Comparison of ENCODE assay signal across 9 mouse cellular contexts in the genomic region with DNA sequence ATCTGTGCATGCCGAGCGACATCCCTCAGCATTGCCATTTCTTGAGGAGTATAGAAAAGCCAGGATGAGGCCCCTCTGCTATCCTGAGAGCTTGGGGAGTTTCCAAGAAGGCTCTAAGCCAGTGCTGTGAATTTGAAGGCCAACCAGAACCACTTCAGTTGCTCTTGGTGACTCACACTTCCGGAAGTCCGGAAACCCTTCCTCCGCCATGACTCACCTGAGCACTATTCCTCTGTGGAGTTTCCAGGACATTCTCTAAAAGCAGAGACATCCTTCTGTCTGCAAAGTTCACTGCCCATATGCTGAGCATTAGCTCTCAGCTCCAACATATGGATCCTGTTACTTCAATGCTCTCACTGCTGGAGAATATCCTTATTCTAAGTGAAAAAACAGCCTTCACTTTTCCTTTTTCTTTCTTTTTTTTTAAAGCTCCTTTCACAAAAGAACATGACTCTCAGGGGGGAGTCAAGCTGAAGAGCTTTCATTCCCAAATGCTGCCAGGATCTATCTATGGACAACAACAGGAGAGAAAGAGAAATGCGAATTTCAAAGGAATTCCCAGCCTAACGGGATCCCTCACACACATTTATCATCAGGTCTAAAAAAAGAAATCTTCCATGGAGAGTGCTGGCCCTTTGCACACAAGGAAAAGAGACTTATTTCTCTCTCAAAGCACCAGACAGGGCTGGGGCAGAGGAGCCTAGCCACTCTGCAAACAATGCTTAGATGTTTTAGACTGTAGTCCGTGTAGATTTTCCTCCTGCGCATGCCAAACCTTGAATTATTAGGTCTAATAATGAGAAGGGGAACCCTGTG.
DNase-seq lines count a peak whose midpoint lies in the region; ATAC-seq and TF ChIP-seq lines count a peak whose summit lies in the region.
"Had no signal": no experiment of that assay in that cellular context is flagged by ENCODE, and none has a peak within 500 bp of the region (broad histone marks: within the 10 kb centered on the region; RNA-seq: fewer than 3 reads in every experiment).

No protein-coding gene starts in this region.

- peak overlapping the region; percentile 4; the same call in 1 of the 2 replicates for H3K4me2 ChIP-seq in heart, embryonic 11.5 days
- H3K4me2 ChIP-seq in hindbrain, embryonic 14.5 days (replicated peaks): no peak overlapping the region

- no peak for TF ChIP-seq CTCF in cortical plate, adult 2 months (IDR thresholded peaks at IDR 0.05; ENCODE audit: extremely low read depth, insufficient read depth, low read length)

- H3K9me3 ChIP-seq in heart, embryonic 11.5 days (replicated peaks; ENCODE audit: control insufficient read depth, low read length): no peaks in the 10 kb centered on the region
- H3K9me3 ChIP-seq in hindbrain, embryonic 14.5 days (ENCODE audit: control insufficient read depth, low read length): no peaks in the 10 kb centered on the region

- no peak for ATAC-seq in heart, embryonic 11.5 days (replicated peaks; ENCODE audit: insufficient number of reproducible peaks, low FRiP score, low TSS enrichment)
- no peak for ATAC-seq in hindbrain, embryonic 14.5 days (ENCODE audit: low FRiP score)

- no peak overlapping the region for H3K9ac ChIP-seq in heart, embryonic 11.5 days (ENCODE audit: low read depth, low read length)
- no peak overlapping the region for H3K9ac ChIP-seq in hindbrain, embryonic 14.5 days

- no peak for DNase-seq in heart, adult 11 months
- DNase-seq in ES-CJ7 (ENCODE audit: low read depth, low spot score): peak; percentile 8
- peak; percentile 27 for DNase-seq in hindbrain, embryonic 14.5 days (ENCODE audit: low spot score)
- peak; percentile 42 to 61 for DNase-seq in right cerebral cortex, postnatal 10 days (ENCODE audit: low spot score in 2 of 2)
- DNase-seq in ovary, postnatal 14 days (ENCODE audit: low spot score): no peak
- no peak for DNase-seq in lung, adult 18-20 months

- 0 out of 2 replicates have a peak, but pooled peaks cover 3% of the 10 kb centered on the region for H3K36me3 ChIP-seq in heart, embryonic 11.5 days (ENCODE audit: control insufficient read depth, insufficient read depth, low read length)
- peaks cover 22% of the 10 kb centered on the region for H3K36me3 ChIP-seq in hindbrain, embryonic 14.5 days (replicated peaks; ENCODE audit: control insufficient read depth, insufficient read depth)

- peaks cover 30% of the 10 kb centered on the region for H3K4me1 ChIP-seq in heart, embryonic 11.5 days (ENCODE audit: control insufficient read depth, insufficient read depth, low read length)
- H3K4me1 ChIP-seq in cortical plate, adult 2 months (ENCODE audit: control insufficient read depth, insufficient read depth, low read length): peaks cover 18% of the 10 kb centered on the region
- peaks cover 36% of the 10 kb centered on the region for H3K4me1 ChIP-seq in hindbrain, embryonic 14.5 days (replicated peaks; ENCODE audit: control insufficient read depth, insufficient read depth, low read length)

- H3K27me3 ChIP-seq in heart, embryonic 11.5 days (ENCODE audit: control insufficient read depth, insufficient read depth, low read length): no peaks in the 10 kb centered on the region
- no peaks in the 10 kb centered on the region for H3K27me3 ChIP-seq in hindbrain, embryonic 14.5 days (ENCODE audit: control insufficient read depth, insufficient read depth, low read length)
- H3K27me3 ChIP-seq: CH12.LX had no signal

- WGBS in heart, embryonic 11.5 days (ENCODE audit: insufficient replicate concordance): 47% methylated on average over 9 of the region's 9 CpGs
- 48% methylated on average over 9 of the region's 9 CpGs for WGBS in hindbrain, embryonic 14.5 days

- no peak for TF ChIP-seq POLR2A in cortical plate, adult 2 months (IDR thresholded peaks at IDR 0.05; ENCODE audit: extremely low read depth, insufficient read depth, low read length)

- no peak overlapping the region for H3K4me3 ChIP-seq in heart, embryonic 11.5 days (ENCODE audit: low read depth, low read length)
- H3K4me3 ChIP-seq in cortical plate, adult 2 months (ENCODE audit: insufficient read depth, low read length): no peak overlapping the region
- no peak overlapping the region for H3K4me3 ChIP-seq in hindbrain, embryonic 14.5 days (replicated peaks; ENCODE audit: low read length)

- H3K27ac ChIP-seq in heart, embryonic 11.5 days (ENCODE audit: low read depth, low read length): peak overlapping the region; percentile 57
- peak overlapping the region; percentile 89; the same call in 1 of the 2 replicates for H3K27ac ChIP-seq in cortical plate, adult 2 months (ENCODE audit: insufficient read depth, low read length)
- H3K27ac ChIP-seq in hindbrain, embryonic 14.5 days: peak overlapping the region; percentile 89

Comparison
In these comparisons a context has a peak if more than half of its experiments do, and no peak if none do; other contexts are left out.
1. DNase-seq: peak in ES-CJ7 (single experiment), hindbrain, embryonic 14.5 days (single experiment) and right cerebral cortex, postnatal 10 days (2 of 2); none in heart, adult 11 months (single experiment), ovary, postnatal 14 days (single experiment) and lung, adult 18-20 months (0 of 2).
2. Peak in every context shown above with its lines, with median percentiles within 50 percentile points of each other: H3K27ac ChIP-seq.